Mouse (Mus musculus) monocyte, adult 5-6 weeks (primary cell): ENCODE results near the gene 1700037H04Rik. TPM values are rescaled to one million over a fixed set of nuclear protein-coding genes. Genes with fewer than 3 reads are reported as not detected.
"Not testable (repeated sequence)": the region's sequence is repeated elsewhere in the genome, so short reads cannot be mapped to it uniquely, and the experiment has no call there.

Experiments used
- ATAC-seq: fragments of 153-309, 156-312 bp; replicated peaks from 2 replicates; pipeline ENCODE4 v1.8.0; 2017; ENCODE audit warnings: mild to moderate bottlenecking; ENCODE audit not compliant: low TSS enrichment, insufficient number of reproducible peaks, severe bottlenecking, poor library complexity, low FRiP score
- total RNA-seq: library from RNA; stranded (forward); fragments of 200-1000, 200-491, 200-594 nt; gene quantifications from 3 replicates; pipeline ENCODE4 v1.2.3, GENCODE M21; 2017

Gene 1700037H04Rik
- total RNA-seq, 1 experiment from 2014 or later, result 4.0 TPM

DNA sequence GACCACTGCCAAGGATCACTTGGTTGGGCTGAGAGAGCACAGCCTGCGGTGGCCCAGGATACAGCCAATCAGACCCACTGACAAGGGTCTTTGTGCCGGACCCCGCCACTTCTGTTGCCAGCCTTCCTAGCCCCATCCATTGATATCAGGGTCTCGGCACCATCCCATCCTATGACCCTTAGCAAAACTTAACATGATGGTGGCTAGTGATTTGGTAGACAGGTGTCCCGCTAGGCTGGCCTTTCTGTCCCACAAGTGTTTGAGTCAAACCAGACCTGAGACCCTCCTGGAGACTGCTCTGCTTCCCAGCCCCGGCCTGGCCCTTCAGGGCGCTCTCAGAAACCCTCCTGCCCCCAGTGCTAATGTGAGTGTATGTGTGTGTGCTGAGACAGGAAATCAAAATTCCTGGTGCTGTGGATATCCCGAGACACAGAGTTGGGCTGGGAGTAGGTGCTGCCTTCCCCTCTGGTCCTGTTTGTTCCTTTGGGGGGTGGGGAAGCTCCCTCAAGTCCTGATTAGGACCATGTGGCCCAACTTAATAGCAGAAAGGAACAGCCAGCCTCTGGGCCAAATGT, 25.0 kb downstream of the 1700037H04Rik start:
- ATAC-seq, result no peak

DNA sequence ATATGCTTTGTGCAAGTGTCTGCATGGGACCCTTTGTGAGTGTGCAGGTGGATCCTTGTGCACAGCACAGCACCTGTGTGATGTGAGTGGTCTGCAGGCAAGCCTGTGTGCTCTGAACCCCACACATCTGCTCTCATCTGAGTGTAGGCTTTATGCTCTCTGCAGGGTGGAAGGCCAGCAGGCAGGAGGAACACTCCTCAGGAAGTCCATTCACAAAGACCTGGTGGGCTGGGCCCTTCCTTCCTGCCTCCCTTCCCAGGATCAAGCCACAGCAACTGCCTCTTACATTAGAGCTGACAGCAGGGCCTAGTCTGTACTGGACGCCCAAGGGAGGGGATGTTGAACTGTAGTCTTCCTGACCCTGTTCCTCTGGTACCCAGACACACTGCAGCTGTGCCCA, 25.5 kb downstream of the 1700037H04Rik start:
- no peak for ATAC-seq

DNA sequence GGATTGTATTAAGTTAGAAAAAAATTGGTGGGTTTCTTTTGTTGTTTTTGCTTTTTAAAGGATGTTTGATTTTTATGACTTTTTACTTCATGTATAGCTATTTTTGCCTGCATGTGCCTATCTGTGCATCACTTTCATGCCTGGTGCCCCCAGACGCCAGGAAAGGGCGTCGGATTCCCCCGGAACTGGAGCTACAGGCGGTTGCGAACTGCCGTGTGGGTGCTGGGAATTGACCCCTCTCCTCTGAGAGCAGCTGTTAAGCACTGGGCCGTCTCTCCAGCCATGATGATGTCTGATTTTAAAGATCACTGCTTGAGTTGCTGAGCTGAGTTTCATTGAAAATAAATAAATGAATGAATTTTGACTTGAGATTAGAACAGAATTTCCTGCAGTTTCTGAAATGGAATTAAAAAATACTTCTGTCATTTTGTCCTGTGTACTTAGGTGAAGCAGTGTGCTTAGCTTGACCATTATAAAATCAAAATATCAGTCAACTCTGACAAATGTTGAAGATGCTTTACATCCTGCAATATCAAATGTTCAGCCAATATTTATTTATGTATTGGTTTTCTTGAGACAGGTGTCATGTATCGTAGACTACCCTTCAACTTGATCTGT, 26.8 kb downstream of the 1700037H04Rik start, which contains the start of gene Gm11037:
TSS of gene Gm11037 (plus strand) at position 568 of the 618 bp plus-strand sequence.
- ATAC-seq, result no peak

DNA sequence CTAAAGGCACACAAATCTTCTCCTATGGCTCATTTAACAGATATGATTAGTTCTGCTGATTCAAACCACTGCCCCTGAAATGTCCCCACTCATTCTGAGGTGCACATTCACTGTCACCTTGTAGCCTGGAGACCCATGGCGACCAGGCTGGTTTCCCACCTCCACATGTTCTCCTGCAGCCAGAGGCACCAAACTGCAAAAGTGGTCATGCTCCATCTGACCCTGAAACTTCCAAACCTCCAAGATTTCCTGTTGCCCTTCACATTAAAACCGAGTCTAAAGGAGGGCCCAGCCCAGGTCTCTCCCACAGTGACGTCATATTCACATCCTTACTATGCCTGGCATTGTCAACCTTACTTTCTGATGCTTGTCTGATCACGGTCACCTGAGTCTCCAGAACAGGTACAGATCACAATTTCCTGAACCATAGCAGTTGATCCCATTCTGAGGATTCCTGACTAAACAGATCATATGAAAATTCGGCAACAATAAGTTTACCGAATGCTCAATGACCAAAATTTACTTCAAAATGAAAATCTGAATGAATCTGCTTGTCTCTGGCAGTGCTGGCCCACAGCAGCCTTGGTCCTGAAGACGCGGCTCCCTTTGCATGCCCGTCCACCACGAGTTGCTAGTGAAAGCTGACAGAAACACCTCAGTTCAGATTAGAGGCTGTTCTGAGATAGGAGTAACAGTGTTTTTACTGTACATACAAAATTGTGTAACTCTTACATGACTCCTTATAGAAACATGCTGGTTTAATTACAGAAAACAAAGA, 27.6 kb downstream of the 1700037H04Rik start:
- no peak for ATAC-seq

DNA sequence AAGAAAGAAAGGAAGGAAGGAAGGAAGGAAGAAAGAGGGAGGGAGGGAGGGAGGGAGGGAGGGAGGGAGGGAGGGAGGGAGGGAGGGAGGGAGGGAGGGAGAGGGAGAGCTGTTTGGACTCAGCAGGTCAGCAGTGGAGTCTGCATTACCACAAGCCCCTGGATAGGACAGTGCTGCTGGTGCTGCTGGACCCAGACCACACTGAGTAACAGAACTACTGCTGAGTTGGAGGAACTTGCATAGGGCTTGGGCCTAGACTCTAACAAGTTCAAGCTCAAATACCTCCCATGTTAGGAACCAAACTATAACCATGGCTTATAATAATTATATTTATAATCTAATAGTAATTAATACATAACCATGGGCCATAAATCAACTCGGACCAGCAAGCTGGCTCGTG, 29.0 kb downstream of the 1700037H04Rik start:
- ATAC-seq, result no peak

DNA sequence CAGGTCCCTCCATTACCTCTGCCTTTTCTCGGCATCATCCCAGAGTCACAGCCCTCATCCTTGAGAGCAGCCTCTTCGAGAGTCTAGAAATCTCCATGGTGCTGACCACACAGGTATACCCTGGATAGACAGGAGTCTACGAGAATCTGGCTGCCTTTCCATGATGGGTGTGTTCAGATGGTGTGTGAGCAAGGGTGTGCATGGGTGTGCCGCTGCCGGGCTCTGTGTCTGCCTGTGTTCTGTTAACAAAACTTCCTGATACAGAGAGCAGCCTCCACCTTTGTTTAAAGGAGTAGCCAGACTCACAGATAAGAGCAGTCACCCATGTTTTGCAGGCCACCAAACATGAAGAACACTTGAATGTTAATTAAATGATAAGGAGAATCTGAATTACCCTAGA, 30.0 kb downstream of the 1700037H04Rik start:
- ATAC-seq, result no peak

DNA sequence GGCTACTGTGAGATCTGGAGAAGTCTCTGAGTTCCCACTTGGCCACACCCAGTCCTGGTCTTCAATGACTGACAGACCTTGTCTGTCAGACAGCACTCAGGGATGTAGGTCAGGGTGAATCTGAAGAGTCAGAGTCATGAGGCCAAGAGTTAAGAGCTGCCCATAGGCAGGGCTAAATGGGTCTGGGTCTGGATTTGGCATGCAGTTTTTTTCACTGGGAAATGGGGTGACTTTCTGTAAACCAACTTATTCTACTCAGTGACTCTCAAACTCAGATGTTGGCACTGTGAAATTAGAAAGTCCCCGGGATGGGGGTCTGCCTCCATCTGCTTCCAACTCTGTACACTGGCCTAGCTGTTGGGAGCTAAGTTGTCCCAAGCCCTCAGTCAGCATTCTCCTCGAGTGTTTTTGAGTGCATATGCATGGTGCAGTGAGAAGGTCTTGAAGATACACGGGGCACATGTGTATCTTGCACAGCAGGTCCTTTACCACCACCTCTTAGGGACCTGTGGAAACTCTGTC, 31.2 kb downstream of the 1700037H04Rik start:
- ATAC-seq, result no peak

DNA sequence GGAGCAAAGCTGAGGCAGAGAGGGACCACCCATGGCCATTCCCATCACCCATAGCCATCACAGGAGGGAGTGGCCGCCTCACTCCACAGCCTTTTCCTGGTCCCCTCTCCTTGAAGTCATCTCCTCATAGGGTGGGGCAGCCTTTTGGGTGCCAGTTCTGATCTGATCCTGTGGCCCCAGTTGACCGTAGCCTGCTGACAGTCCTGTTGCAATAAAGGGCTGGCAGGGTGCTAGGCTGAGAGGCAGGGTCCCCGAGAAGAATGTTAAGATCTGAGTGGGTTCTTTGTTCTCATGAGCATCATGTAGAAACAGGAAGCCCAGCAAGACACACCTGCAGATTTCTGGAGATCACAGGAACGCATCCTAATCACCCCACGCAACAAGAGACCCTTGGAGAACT, 31.7 kb downstream of the 1700037H04Rik start:
- no peak for ATAC-seq

DNA sequence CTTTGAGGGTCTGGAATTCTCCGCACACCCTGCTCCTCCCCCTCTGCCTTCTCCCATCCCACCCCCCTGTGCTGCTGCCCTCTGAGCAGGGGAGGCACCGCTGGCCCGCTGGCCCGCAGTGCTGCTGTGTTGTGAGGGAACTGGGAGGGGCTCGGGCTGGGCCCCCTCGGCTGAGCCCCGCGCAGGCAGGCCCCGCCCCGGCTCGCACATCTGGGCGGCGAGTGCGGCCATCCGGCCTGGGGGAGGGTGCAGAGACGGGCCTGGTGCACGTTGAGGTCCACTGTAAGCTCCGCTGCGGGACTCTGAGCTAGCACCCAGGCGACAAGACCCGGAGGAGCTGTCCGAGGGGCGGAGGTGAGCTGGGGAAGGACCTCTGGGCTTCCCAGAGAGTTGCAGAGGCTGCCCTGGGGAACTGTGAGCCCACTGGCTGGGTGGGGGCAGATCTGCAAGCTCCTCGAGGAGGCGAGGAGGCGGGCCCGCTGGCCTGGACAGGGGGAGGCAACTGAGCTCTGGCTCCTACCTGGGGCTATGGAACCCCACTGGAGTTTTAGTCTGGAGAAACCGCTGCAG, 32.6 kb downstream of the 1700037H04Rik start, which contains the start of gene Hspa12b:
TSS of gene Hspa12b (plus strand) at position 120 of the 570 bp plus-strand sequence.
- no peak for ATAC-seq

DNA sequence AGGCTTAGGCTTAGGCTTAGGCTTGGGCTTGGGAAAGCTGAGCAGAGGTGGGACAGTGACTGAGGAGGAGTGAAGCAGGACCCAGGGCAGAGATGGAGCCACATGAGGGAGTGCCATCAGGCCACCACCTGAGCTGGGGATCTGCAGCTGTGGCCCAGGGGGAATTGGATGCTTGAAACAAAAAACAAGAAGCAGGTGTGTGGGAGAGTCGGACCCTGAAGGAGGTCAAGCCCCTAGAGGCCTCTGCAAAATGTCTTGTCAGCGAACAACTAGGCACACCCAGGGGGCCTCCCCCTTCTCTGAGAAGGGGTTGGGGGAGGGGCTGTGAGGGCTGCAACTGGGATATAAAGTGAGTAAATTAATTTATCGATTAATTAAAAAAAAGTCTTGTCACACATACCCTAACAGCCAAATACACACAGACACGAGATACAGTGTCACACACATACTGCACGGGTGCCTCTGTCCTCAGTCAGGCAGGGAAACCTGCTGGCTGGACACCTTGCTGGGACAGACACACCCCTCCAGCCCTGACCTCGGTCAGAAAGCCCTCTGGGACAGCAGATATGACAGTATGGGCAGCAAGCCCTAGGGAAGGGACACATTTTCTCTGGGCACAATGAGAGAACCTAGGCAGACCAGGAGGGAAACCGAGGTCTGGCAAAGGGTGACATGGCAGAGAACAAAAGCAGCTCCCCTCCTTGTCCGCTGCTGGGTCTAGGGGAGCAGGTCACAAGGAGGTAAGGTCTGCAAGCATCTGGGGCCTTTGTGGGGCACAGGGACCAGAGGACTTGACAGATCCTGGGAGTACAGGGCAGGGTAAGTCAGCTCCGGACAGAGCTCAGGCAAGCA, 33.7 kb downstream of the 1700037H04Rik start:
- no peak for ATAC-seq

DNA sequence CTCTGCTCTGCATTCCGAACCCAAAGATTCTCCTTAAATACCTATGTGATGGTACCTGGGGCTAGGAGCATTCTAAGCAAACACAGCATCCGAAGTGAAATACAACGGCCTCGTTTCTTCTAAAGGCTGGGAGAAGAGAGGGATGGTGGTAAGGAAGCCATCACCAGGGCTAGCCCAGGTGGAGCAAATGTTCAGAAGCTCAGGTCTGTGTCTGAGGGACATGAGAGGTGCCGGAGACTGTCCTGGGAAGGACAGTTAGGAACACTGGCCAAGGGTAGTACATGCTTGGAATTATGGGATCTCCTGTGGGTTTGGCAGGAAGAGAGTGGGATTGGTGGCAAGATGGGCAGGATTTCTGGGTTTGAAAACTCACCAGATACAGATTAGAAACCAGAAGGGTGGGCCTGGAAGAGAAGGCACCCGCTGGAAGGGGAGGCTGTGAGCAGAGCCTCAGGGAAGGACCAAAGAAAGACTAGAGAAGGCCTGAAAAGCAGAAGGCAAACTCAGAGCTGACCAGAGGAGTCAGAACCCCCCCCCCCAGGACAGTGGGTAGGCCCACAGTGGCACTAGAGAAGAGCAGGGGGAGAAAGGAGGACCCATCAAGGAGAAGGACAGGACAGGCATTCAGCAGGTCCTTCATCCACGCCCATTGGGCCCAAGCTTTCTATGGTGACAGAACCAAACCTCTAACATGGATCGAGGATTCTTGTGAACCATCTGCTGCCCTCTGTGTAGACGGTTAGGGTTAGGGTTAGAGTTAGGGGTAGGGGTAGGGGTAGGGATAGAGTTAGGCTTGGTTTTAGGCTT, 34.5 kb downstream of the 1700037H04Rik start:
- ATAC-seq, result no peak

DNA sequence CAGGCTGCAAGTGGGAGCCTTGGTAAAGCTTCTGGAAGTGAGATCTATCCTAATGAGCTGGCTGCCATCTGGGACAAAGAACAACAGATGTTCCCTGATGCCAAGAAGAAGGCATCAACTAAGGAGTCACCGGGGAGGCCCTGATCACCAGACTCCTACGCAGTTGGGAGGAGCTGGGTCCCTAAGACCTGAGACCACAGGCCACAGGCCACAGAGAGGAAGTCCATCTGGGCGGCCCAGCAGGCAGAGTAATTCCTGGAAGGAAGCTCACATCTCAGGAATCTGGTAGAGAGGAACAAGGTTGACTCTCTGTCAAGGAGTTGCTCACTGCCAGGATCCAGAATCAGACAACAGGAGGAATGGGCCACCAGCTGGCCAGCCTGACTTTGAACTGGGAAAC, 35.7 kb downstream of the 1700037H04Rik start:
- no peak for ATAC-seq

DNA sequence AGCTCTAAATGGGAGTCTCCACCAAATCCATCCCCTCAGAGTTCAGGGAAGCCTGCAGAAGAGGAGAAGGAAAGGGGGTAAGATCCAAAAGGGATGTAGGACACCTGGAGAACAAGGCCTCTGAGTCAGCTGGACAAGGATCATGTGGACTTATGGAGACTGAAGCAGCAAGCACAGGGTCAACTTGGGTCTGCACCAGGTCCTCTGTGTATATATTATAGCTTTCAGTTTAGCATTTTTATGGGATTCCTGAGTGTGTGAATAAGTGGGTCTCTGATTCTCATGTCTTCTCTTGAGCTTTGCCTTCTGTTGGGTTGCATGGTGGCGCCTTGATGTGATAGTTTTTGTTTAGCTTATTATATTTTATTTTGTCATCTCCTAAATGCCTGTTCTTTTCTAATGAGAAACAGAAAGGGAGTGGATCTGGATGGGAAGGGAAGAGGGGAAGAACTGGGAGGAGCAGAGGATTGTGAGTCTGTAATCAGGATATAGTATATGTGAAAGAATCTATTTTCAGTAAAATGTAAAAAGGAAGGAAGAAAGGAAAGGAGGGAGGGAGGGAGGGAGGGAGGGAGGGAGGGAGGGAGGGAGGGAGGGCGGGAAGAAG, 40.8 kb downstream of the 1700037H04Rik start:
- ATAC-seq, result no peak

DNA sequence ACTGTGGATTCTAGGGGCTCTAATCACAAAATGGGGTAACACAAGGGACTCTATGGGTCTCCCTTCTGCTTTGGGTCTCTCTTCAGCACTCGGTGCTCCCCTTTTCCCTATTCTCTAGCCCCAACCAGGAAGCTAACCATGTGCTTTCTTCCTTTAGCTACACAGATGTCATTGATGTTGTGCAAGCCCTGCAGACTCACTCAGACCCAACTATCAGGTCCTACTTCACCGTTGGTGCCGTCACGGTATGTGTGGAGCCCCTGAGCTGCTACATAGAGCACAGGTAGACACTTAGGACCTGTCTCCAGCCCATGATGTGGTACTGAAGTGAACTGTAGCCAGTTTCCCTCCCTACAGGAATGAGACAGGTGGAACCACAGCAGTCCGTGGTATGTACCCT, 53.9 kb downstream of the 1700037H04Rik start:
- no peak for ATAC-seq

DNA sequence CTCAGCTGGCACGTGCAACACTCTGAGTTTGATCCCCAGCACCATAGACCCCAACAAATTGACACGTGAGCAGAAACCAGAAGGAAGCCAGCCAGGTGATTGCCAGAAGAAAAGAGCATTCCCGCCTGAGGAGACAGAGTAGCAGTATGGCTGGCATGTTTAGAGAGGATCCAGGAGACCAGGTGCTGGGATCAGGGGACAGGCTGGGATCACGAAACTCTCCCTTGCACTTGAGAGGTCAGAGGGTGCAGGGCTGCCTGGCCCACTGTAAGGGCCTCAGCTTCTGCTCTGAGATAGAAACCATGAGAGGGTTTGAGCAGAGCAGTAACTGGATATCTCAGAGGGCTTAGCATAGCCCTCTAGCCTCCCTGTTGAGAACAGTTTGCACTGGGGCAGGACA, 54.8 kb downstream of the 1700037H04Rik start:
- ATAC-seq, result not testable (repeated sequence)

DNA sequence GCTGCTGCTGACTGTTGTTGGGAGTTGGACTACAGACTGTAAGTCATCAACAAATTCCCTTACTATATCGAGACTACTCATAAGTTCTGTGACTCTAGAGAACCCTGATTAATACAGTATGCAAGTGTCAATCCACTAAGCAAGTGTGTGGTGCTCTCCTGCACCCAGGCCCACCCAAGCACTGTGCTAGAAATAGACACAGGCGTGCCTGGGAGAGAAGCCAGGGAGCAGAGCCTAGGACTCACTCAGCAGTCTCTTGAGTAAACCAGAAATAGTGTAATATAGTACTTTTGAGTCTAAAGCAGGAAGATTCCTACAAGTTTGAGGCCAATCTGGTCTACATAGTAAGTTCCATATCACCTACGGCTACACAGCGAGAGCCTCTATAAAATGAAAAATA, 55.9 kb downstream of the 1700037H04Rik start:
- no peak for ATAC-seq

DNA sequence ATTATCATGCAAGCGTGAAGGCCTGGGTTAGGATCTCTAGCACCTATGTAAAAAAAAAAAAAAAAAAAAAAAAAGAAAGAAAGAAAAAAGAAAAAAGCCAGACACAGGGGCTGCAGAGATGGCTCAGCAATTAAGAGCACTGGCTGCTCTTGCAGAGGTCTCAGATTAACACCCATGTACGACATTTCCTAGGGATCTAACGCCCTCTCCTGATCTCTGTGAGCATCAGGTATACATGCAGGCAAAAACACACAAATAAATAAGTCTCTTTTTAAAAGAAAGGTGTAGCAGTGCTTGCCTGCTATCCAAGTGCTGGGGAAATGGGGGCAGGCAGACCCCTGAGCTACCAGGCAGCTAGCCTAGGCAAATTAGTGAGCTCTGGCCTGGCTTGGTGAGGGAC, 58.4 kb downstream of the 1700037H04Rik start:
- ATAC-seq, result no peak
